Mouse (Mus musculus): Measurements from ENCODE around the gene Msi2.

DNA sequence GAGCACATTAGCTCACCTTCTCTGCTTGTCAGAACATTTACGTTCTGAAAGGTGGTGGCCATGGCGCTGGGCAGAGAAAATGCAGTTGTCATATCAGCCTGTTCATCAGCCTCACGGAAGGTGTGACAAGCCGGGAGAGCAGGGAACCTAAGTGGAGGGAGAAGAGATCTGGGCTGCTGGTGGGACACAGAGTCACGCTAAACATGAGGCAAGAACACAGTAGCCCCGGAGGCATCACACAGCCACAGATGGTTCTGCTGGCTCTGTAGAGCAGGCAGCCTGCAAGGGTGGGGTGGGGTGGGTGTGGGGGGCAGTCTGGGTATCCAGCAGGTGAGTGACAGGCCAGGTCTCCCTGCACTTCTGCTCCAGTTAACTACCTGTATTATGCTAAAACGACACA lies 210.2 kb downstream of the Msi2 start:
- no peak for TF ChIP-seq CTCF (IDR thresholded peaks at IDR 0.05; ENCODE audit: low read depth, low read length)
- no peak for TF ChIP-seq GATA2 (IDR thresholded peaks at IDR 0.05; ENCODE audit: borderline replicate concordance, low read depth, low read length)
